Mouse (Mus musculus): ENCODE measurements around the gene Pipox. TPM values are rescaled to one million over a fixed set of nuclear protein-coding genes. Genes with fewer than 3 reads are reported as not detected.

Gene Pipox
- total and polyA plus RNA-seq, 2 experiments, result 222 to 251 TPM

DNA sequence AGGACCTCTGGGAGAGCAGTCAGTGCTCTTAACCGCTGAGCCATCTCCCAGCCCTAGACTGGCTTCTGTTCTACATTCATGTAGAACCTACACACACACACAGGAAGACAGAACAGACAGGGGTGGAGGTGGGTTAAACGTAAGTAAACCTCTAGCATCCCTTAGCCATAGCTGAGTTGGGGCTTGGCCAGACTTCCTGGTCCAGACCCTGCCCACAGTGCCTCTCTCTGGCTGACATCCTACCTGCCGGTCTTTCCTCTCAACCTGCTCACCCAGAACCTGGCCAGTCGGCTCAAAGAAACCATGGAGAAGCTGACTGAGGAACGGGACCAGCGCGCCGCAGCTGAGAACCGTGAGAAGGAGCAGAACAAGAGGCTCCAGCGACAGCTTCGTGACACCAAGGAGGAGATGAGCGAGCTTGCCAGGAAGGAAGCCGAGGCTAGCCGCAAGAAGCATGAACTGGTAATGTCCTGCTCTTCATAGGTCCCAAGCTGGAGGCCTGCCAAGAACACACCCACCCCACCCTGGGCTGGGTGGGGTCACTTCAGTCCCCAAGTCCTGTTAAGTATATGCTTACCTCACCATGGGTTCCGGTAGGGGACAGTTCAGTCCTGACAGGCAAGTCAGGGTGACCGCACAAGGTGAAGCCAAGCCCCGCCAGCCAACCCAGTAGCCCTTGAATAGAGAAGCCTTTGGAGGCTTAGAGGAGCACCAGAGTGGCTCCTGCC lies 40.8 kb downstream of the Pipox start:
- DNase-seq (ENCODE audit: extremely low read depth, low read depth, low spot score), result no peak
- Histone ChIP-seq H3K27me3 (ENCODE audit: control insufficient read depth, insufficient read depth, low read length) (no peaks in the 10 kb centered on the region), H3K36me3 (ENCODE audit: control insufficient read depth, insufficient read depth, low read length) (peaks cover 37% of the 10 kb centered on the region), H3K79me2 (ENCODE audit: control insufficient read depth, insufficient read depth, low read length) (no peaks in the 10 kb centered on the region), H3K4me3 (ENCODE audit: insufficient read depth, low read depth, low read length) (no peak overlapping the region), H3K9ac (ENCODE audit: low read depth, low read length) (no peak overlapping the region), H3K4me1 (ENCODE audit: control insufficient read depth, insufficient read depth, low read length) (no peaks in the 10 kb centered on the region), H3K27ac (replicated peaks; ENCODE audit: insufficient read depth, low read depth, low read length) (no peak overlapping the region)
- 94% methylated on average over 17 of the region's 17 CpGs for WGBS
- TF ChIP-seq POLR2A (IDR thresholded peaks at IDR 0.05; ENCODE audit: extremely low read depth, insufficient read depth, low read length) (no peak), CTCF (IDR thresholded peaks at IDR 0.05; ENCODE audit: low read depth, low read length) (no peak)

DNA sequence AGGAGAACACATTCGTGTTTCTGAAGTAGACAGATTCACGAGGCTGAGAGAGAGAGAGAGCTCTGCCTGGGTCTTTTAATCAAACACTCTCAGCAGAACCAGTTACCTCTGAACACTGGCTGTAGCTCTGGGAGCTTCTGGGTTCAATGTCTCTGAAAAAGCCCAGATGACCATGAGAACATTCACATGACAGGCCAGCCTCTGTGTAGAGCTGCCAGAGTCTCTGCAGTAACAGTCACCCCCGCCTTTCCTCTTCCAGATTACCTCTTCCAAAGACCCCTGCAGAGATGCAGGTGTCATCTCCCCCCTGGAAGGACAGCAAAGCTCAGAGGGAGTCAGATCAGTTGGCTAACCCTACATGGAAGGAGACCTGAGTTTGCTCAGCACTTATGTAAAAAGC lies 41.7 kb downstream of the Pipox start:
- Histone ChIP-seq H3K27me3 (ENCODE audit: control insufficient read depth, insufficient read depth, low read length) (no peaks in the 10 kb centered on the region), H3K4me1 (ENCODE audit: control insufficient read depth, insufficient read depth, low read length) (no peaks in the 10 kb centered on the region), H3K36me3 (ENCODE audit: control insufficient read depth, insufficient read depth, low read length) (peaks cover 37% of the 10 kb centered on the region), H3K27ac (replicated peaks; ENCODE audit: insufficient read depth, low read depth, low read length) (no peak overlapping the region), H3K79me2 (ENCODE audit: control insufficient read depth, insufficient read depth, low read length) (no peaks in the 10 kb centered on the region), H3K4me3 (ENCODE audit: insufficient read depth, low read depth, low read length) (no peak overlapping the region), H3K9ac (ENCODE audit: low read depth, low read length) (no peak overlapping the region)
- DNase-seq (ENCODE audit: extremely low read depth, low read depth, low spot score), result no peak
- TF ChIP-seq CTCF (IDR thresholded peaks at IDR 0.05; ENCODE audit: low read depth, low read length) (no peak), POLR2A (IDR thresholded peaks at IDR 0.05; ENCODE audit: extremely low read depth, insufficient read depth, low read length) (no peak)
- 73% methylated on average over 3 of the region's 3 CpGs for WGBS

DNA sequence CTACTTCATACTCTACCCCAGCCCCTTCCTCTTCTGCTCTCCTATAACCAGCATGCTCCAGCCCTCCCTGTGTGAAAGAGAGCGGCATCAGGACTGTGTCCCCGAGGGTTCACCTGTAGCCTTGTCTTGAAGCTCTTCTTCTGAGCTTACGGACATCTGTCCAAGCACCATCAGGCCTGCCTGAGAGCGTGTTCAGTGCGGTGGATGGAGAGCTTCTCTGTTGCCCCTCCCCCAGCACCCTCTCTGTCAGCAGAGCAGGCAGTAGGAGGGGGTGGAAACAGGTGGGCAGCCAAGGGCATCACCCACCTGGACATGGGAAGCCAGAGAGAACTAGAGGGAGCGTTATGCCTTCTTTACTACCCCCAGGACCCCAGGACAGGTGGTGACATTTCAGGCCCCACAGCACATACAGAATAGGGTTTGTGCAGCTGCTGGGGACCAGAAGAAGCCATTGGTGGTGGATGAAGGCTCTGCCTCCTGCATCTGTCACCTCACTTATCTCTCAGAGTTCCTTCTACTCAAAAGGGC lies 42.3 kb downstream of the Pipox start:
- Histone ChIP-seq H3K27me3 (ENCODE audit: control insufficient read depth, insufficient read depth, low read length) (no peaks in the 10 kb centered on the region), H3K9ac (ENCODE audit: low read depth, low read length) (no peak overlapping the region), H3K4me1 (ENCODE audit: control insufficient read depth, insufficient read depth, low read length) (no peaks in the 10 kb centered on the region), H3K79me2 (ENCODE audit: control insufficient read depth, insufficient read depth, low read length) (no peaks in the 10 kb centered on the region), H3K27ac (replicated peaks; ENCODE audit: insufficient read depth, low read depth, low read length) (no peak overlapping the region), H3K4me3 (ENCODE audit: insufficient read depth, low read depth, low read length) (no peak overlapping the region), H3K36me3 (ENCODE audit: control insufficient read depth, insufficient read depth, low read length) (peaks cover 39% of the 10 kb centered on the region)
- 91% methylated on average over 6 of the region's 6 CpGs for WGBS
- no peak for DNase-seq (ENCODE audit: extremely low read depth, low read depth, low spot score)
- TF ChIP-seq CTCF (IDR thresholded peaks at IDR 0.05; ENCODE audit: low read depth, low read length), result no peak

DNA sequence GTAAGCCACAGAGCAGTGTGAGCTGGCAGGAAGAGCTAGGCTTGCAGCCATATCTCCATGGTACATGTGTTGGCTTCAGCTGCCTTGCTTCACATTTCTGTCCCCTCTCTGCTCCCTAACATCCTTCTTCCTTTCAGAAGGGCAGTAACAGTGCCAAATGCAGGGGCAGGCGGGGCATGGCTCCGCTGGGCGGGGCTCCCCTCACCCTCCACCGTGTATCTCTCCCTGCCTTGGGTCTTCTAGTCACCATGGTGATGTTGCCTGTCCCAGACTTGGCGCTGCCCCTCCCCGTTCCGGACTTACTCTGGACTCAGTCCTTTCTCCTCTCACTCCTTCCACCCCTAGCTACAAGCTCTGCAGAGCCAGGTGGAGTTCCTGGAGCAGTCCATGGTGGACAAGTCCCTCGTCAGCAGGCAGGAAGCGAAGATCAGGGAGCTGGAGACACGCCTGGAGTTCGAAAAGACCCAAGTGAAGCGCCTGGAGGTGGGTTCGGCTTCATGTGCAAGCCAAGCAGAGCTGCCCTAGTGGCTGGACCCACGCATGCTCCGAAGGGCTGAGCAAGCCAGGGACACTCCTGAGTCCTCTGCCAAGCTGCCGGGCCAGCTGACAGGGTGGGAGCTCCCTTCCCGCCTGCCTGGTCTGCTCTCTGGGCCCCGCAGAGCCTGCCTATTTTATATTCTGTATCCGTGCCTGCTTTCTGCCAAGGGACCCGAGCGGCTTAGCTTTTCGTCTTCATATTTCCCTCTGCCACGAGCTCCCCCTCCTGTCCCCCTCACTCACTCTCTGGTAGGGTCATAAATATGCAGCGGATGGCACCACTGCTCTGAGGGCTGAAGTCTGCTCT lies 43.3 kb downstream of the Pipox start:
- no peak overlapping the region for H3K4me3 ChIP-seq (ENCODE audit: insufficient read depth, low read depth, low read length)
- TF ChIP-seq POLR2A (IDR thresholded peaks at IDR 0.05; ENCODE audit: extremely low read depth, insufficient read depth, low read length), result no peak
- TF ChIP-seq CTCF (IDR thresholded peaks at IDR 0.05; ENCODE audit: low read depth, low read length), result no peak
- no peak overlapping the region for H3K9ac ChIP-seq (ENCODE audit: low read depth, low read length)
- H3K27ac ChIP-seq (replicated peaks; ENCODE audit: insufficient read depth, low read depth, low read length), result no peak overlapping the region
- no peaks in the 10 kb centered on the region for H3K27me3 ChIP-seq (ENCODE audit: control insufficient read depth, insufficient read depth, low read length)
- no peaks in the 10 kb centered on the region for H3K79me2 ChIP-seq (ENCODE audit: control insufficient read depth, insufficient read depth, low read length)
- H3K36me3 ChIP-seq (ENCODE audit: control insufficient read depth, insufficient read depth, low read length), result peaks cover 41% of the 10 kb centered on the region
- no peaks in the 10 kb centered on the region for H3K4me1 ChIP-seq (ENCODE audit: control insufficient read depth, insufficient read depth, low read length)
- 78% methylated on average over 24 of the region's 24 CpGs for WGBS
- DNase-seq (ENCODE audit: extremely low read depth, low read depth, low spot score), result no peak

DNA sequence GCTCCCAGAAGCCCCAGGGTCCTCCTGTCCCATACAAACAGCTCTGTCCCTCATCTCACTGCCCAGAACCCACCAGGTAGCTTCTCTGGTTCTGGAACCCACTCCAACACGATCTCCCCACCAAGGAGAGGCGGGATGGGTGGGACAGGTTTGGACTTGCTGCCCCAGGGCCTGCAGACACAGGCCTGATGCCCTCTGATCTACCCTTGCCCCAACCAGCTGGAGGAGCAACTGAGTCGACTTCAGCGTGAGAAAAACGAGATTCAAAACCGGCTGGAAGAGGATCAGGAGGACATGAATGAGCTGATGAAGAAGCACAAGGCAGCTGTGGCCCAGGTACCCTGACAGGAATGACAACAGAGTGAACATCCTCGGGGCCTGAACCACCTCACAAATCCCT lies 44.7 kb downstream of the Pipox start:
- H3K9ac ChIP-seq (ENCODE audit: low read depth, low read length), result no peak overlapping the region
- H3K4me3 ChIP-seq (ENCODE audit: insufficient read depth, low read depth, low read length), result no peak overlapping the region
- no peaks in the 10 kb centered on the region for H3K4me1 ChIP-seq (ENCODE audit: control insufficient read depth, insufficient read depth, low read length)
- TF ChIP-seq POLR2A (IDR thresholded peaks at IDR 0.05; ENCODE audit: extremely low read depth, insufficient read depth, low read length), result no peak
- no peak for TF ChIP-seq CTCF (IDR thresholded peaks at IDR 0.05; ENCODE audit: low read depth, low read length)
- no peaks in the 10 kb centered on the region for H3K79me2 ChIP-seq (ENCODE audit: control insufficient read depth, insufficient read depth, low read length)
- DNase-seq (ENCODE audit: extremely low read depth, low read depth, low spot score), result no peak
- 78% methylated on average over 7 of the region's 7 CpGs for WGBS
- H3K36me3 ChIP-seq (ENCODE audit: control insufficient read depth, insufficient read depth, low read length), result peaks cover 36% of the 10 kb centered on the region
- H3K27ac ChIP-seq (replicated peaks; ENCODE audit: insufficient read depth, low read depth, low read length), result no peak overlapping the region
- no peaks in the 10 kb centered on the region for H3K27me3 ChIP-seq (ENCODE audit: control insufficient read depth, insufficient read depth, low read length)

Measured in liver, adult 2 months (tissue).